Mouse (Mus musculus) midbrain, embryonic 12.5 days (tissue): ENCODE results near the gene Igsf9b. TPM values are rescaled to one million over a fixed set of nuclear protein-coding genes. Genes with fewer than 3 reads are reported as not detected.

Experiments used
- ATAC-seq: fragments of 200-750 bp; cut with Nextera tagmentation; 2 replicates; pipeline ENCODE4 v1.8.0; 2017; ENCODE audit warnings: low read depth, moderate TSS enrichment, moderate library complexity; ENCODE audit not compliant: low FRiP score
- H3K27ac ChIP-seq: fragments of 300-500 bp; sonication (generic); replicated peaks from 2 replicates; pipeline ENCODE4 v1.5.1; 2016; ENCODE audit warnings: mild to moderate bottlenecking
- H3K27me3 ChIP-seq: fragments of 300-500 bp; sonication (generic); 2 replicates; pipeline ENCODE4 v1.6.1; 2016; ENCODE audit warnings: mild to moderate bottlenecking
- H3K36me3 ChIP-seq: fragments of 300-500 bp; sonication (generic); 2 replicates; pipeline ENCODE4 v1.6.1; 2016
- H3K4me1 ChIP-seq: fragments of 300-500 bp; sonication (generic); 2 replicates; pipeline ENCODE4 v1.6.1; 2016
- H3K4me2 ChIP-seq: fragments of 300-500 bp; sonication (generic); replicated peaks from 2 replicates; pipeline ENCODE4 v1.6.1; 2016; ENCODE audit warnings: mild to moderate bottlenecking, moderate library complexity
- H3K4me3 ChIP-seq: fragments of 300-500 bp; sonication (generic); 2 replicates; pipeline ENCODE4 v1.5.1; 2016; ENCODE audit warnings: mild to moderate bottlenecking
- H3K9ac ChIP-seq: fragments of 300-500 bp; sonication (generic); replicated peaks from 2 replicates; pipeline ENCODE4 v1.6.1; 2016; ENCODE audit warnings: mild to moderate bottlenecking, moderate library complexity
- H3K9me3 ChIP-seq: fragments of 300-500 bp; sonication (generic); 2 replicates; pipeline ENCODE4 v1.6.1; 2016; ENCODE audit warnings: mild to moderate bottlenecking
- WGBS: fragments of 180-500 bp; shearing (Covaris S2); methylation state at CpG from one replicate; pipeline ENCODE4 v1.1.7; 2016; 5-methylcytosine and 5-hydroxymethylcytosine counted together
- polyA plus RNA-seq: library from polyadenylated mRNA; unstranded; fragments of >200 nt; fragmentation: Nextera tagmentation; extraction: Ambion mirVana; gene quantifications from 2 replicates; pipeline ENCODE4 v1.2.1, GENCODE M21; 2016

Gene Igsf9b
- polyA plus RNA-seq, 1 experiment from 2014 or later: 8.1 TPM

GRCm38 (mm10) chr9:27308561-27308960, 9.6 kb downstream of the Igsf9b start:
- Histone ChIP-seq H3K36me3 (peaks cover 12% of the 10 kb centered on the region; the same call in 1 of the 2 replicates), H3K27ac (peak overlapping the region; percentile 79), H3K4me1 (peaks cover 52% of the 10 kb centered on the region), H3K4me3 (no peak overlapping the region), H3K9me3 (no peaks in the 10 kb centered on the region), H3K27me3 (no peaks in the 10 kb centered on the region), H3K4me2 (peak overlapping the region; percentile 13; the same call in 1 of the 2 replicates), H3K9ac (peak overlapping the region; percentile 15; the same call in 1 of the 2 replicates)
- 21% methylated on average over 6 of the region's 6 CpGs for WGBS
- ATAC-seq: peak; percentile 84

GRCm38 (mm10) chr9:27310005-27310404, 11.0 kb downstream of the Igsf9b start:
- no peak for ATAC-seq
- H3K4me2 ChIP-seq: no peak overlapping the region
- peaks cover 12% of the 10 kb centered on the region; the same call in 1 of the 2 replicates for H3K36me3 ChIP-seq
- H3K4me3 ChIP-seq: no peak overlapping the region
- WGBS: 84% methylated on average over 4 of the region's 4 CpGs
- no peak overlapping the region for H3K9ac ChIP-seq
- no peaks in the 10 kb centered on the region for H3K27me3 ChIP-seq
- H3K4me1 ChIP-seq: peaks cover 41% of the 10 kb centered on the region
- H3K9me3 ChIP-seq: no peaks in the 10 kb centered on the region
- H3K27ac ChIP-seq: no peak overlapping the region

GRCm38 (mm10) chr9:27313427-27313826, 14.4 kb downstream of the Igsf9b start:
- 94% methylated on average over 5 of the region's 5 CpGs for WGBS
- no peak overlapping the region for H3K9ac ChIP-seq
- no peak for ATAC-seq
- H3K4me2 ChIP-seq: no peak overlapping the region
- H3K4me3 ChIP-seq: no peak overlapping the region
- peaks cover 18% of the 10 kb centered on the region for H3K36me3 ChIP-seq
- peaks cover 11% of the 10 kb centered on the region for H3K4me1 ChIP-seq
- no peaks in the 10 kb centered on the region for H3K27me3 ChIP-seq
- no peak overlapping the region for H3K27ac ChIP-seq
- no peaks in the 10 kb centered on the region for H3K9me3 ChIP-seq

- Histone ChIP-seq H3K27me3 (no peaks in the 10 kb centered on the region), H3K4me2 (no peak overlapping the region), H3K27ac (no peak overlapping the region), H3K9me3 (no peaks in the 10 kb centered on the region), H3K4me1 (no peaks in the 10 kb centered on the region), H3K36me3 (peaks cover 39% of the 10 kb centered on the region), H3K4me3 (no peak overlapping the region), H3K9ac (no peak overlapping the region)
- ATAC-seq: no peak
- WGBS: 94% methylated on average over 8 of the region's 8 CpGs
Measured at GRCm38 (mm10) chr9:27321267-27321666, 22.3 kb downstream of the Igsf9b start.

DNA sequence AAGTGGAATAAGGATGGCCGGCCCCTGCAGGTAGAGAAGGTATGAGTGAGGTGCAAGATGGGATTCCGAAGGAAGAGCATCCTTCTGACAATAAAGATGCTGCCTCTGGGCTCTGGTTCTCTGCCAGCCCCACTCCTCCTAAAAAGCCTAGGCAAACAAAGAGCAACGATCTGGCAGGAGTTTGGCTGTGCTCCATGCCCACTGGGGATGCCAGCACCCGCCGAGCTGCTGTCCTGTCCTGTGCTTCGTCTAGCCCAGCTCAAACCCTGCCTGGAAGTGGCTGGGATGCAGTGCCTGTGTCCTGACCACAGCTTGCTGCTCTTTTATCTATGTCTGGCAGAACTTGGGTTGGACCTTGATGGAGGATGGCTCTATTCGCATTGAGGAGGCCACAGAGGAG, 23.3 kb downstream of the Igsf9b start:
- Histone ChIP-seq H3K4me2 (no peak overlapping the region), H3K36me3 (peaks cover 45% of the 10 kb centered on the region), H3K4me3 (no peak overlapping the region), H3K27ac (no peak overlapping the region), H3K9me3 (no peaks in the 10 kb centered on the region), H3K27me3 (no peaks in the 10 kb centered on the region), H3K4me1 (no peaks in the 10 kb centered on the region), H3K9ac (no peak overlapping the region)
- 93% methylated on average over 7 of the region's 7 CpGs for WGBS
- no peak for ATAC-seq

GRCm38 (mm10) chr9:27323412-27323811, 24.4 kb downstream of the Igsf9b start:
- no peak overlapping the region for H3K27ac ChIP-seq
- peaks cover 41% of the 10 kb centered on the region for H3K36me3 ChIP-seq
- H3K9ac ChIP-seq: no peak overlapping the region
- 86% methylated on average over 3 of the region's 3 CpGs for WGBS
- no peaks in the 10 kb centered on the region for H3K27me3 ChIP-seq
- no peaks in the 10 kb centered on the region for H3K9me3 ChIP-seq
- no peak for ATAC-seq
- no peaks in the 10 kb centered on the region for H3K4me1 ChIP-seq
- H3K4me2 ChIP-seq: no peak overlapping the region
- H3K4me3 ChIP-seq: no peak overlapping the region

DNA sequence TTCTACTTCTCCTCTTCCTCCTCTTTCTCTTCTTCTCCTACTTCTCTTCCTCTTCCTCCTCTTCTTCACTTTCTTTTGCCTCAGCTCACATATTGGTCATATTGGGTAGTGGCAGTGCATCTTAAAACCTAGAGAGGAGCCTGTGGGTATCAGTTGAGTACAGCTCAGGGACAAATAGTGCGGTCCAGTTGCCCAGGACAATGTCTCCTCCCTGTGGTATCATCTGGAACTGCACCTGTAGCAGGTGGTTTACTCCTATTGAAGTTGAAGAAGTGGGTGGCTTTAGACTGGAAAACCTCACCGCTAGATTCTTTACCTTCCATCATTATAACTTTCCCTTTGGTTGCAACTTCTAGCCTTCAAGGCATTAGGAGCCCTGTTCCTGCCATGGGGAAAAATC, 26.9 kb downstream of the Igsf9b start:
- WGBS: 50% methylated on average over 2 of the region's 2 CpGs
- H3K4me2 ChIP-seq: no peak overlapping the region
- H3K9me3 ChIP-seq: no peaks in the 10 kb centered on the region
- H3K36me3 ChIP-seq: peaks cover 35% of the 10 kb centered on the region
- no peak for ATAC-seq
- no peaks in the 10 kb centered on the region for H3K4me1 ChIP-seq
- no peak overlapping the region for H3K4me3 ChIP-seq
- H3K9ac ChIP-seq: no peak overlapping the region
- H3K27me3 ChIP-seq: no peaks in the 10 kb centered on the region
- no peak overlapping the region for H3K27ac ChIP-seq

GRCm38 (mm10) chr9:27327558-27327957, 28.6 kb downstream of the Igsf9b start:
- 94% methylated on average over 3 of the region's 3 CpGs for WGBS
- H3K4me3 ChIP-seq: no peak overlapping the region
- no peak for ATAC-seq
- no peak overlapping the region for H3K9ac ChIP-seq
- H3K27ac ChIP-seq: no peak overlapping the region
- H3K27me3 ChIP-seq: no peaks in the 10 kb centered on the region
- H3K4me1 ChIP-seq: no peaks in the 10 kb centered on the region
- H3K36me3 ChIP-seq: peaks cover 36% of the 10 kb centered on the region
- H3K9me3 ChIP-seq: no peaks in the 10 kb centered on the region
- no peak overlapping the region for H3K4me2 ChIP-seq

- H3K4me3 ChIP-seq: no peak overlapping the region
- no peak overlapping the region for H3K27ac ChIP-seq
- no peaks in the 10 kb centered on the region for H3K27me3 ChIP-seq
- H3K4me1 ChIP-seq: no peaks in the 10 kb centered on the region
- 95% methylated on average over 4 of the region's 4 CpGs for WGBS
- no peak overlapping the region for H3K9ac ChIP-seq
- no peak for ATAC-seq
- H3K36me3 ChIP-seq: peaks cover 47% of the 10 kb centered on the region
- no peak overlapping the region for H3K4me2 ChIP-seq
- H3K9me3 ChIP-seq: no peaks in the 10 kb centered on the region
Measured at GRCm38 (mm10) chr9:27330374-27330773, 31.4 kb downstream of the Igsf9b start.

DNA sequence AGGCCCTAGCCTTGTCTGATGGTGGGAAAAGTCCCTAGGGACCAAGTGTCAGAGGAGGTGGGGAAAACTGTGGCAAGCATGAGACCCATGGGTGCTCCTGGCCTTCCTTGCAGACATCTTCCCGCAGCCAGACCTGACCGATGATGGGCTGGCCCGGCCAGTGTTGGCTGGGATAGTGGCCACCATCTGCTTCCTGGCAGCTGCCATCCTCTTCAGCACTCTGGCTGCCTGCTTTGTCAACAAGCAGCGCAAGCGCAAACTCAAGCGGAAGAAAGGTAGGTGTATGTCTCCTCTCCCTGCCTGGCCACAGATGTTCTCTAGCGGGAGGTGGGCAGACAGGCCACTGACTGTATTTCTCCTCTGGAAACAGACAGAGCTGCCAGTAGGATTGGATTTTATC, 32.5 kb downstream of the Igsf9b start:
- no peak overlapping the region for H3K4me2 ChIP-seq
- peaks cover 43% of the 10 kb centered on the region for H3K36me3 ChIP-seq
- H3K27ac ChIP-seq: no peak overlapping the region
- no peak overlapping the region for H3K9ac ChIP-seq
- 97% methylated on average over 7 of the region's 7 CpGs for WGBS
- H3K4me1 ChIP-seq: no peaks in the 10 kb centered on the region
- H3K27me3 ChIP-seq: no peaks in the 10 kb centered on the region
- H3K9me3 ChIP-seq: no peaks in the 10 kb centered on the region
- no peak overlapping the region for H3K4me3 ChIP-seq
- ATAC-seq: no peak

GRCm38 (mm10) chr9:27334895-27335294, 35.9 kb downstream of the Igsf9b start:
- Histone ChIP-seq H3K4me2 (no peak overlapping the region), H3K4me3 (no peak overlapping the region), H3K4me1 (peaks cover 2% of the 10 kb centered on the region; the same call in 1 of the 2 replicates), H3K9ac (no peak overlapping the region), H3K9me3 (no peaks in the 10 kb centered on the region), H3K27me3 (no peaks in the 10 kb centered on the region), H3K27ac (no peak overlapping the region), H3K36me3 (peaks cover 31% of the 10 kb centered on the region)
- ATAC-seq: peak; percentile 32; the same call in 1 of the 2 replicates
- 84% methylated on average over 9 of the region's 9 CpGs for WGBS

- WGBS: 90% methylated on average over 4 of the region's 4 CpGs
- ATAC-seq: no peak
- peaks cover 40% of the 10 kb centered on the region for H3K36me3 ChIP-seq
Measured at GRCm38 (mm10) chr9:27336962-27337636, 38.1 kb downstream of the Igsf9b start.

GRCm38 (mm10) chr9:27339168-27339567, 40.2 kb downstream of the Igsf9b start:
- H3K27me3 ChIP-seq: no peaks in the 10 kb centered on the region
- no peak overlapping the region for H3K9ac ChIP-seq
- H3K36me3 ChIP-seq: peaks cover 43% of the 10 kb centered on the region
- no peak overlapping the region for H3K4me3 ChIP-seq
- 90% methylated on average over 1 of the region's 1 CpGs for WGBS
- H3K4me1 ChIP-seq: peaks cover 2% of the 10 kb centered on the region; the same call in 1 of the 2 replicates
- H3K4me2 ChIP-seq: no peak overlapping the region
- ATAC-seq: no peak
- no peak overlapping the region for H3K27ac ChIP-seq
- H3K9me3 ChIP-seq: no peaks in the 10 kb centered on the region

More at GRCm38 (mm10) chr9:27336962-27337636, 38.1 kb downstream of the Igsf9b start:
- no peak overlapping the region for H3K9ac ChIP-seq
- no peak overlapping the region for H3K27ac ChIP-seq
- peaks cover 2% of the 10 kb centered on the region; the same call in 1 of the 2 replicates for H3K4me1 ChIP-seq
- no peaks in the 10 kb centered on the region for H3K27me3 ChIP-seq
- H3K9me3 ChIP-seq: no peaks in the 10 kb centered on the region
- no peak overlapping the region for H3K4me2 ChIP-seq
- no peak overlapping the region for H3K4me3 ChIP-seq
